Mouse (Mus musculus) stomach, postnatal 0 days (tissue): ENCODE data around the gene Ryk. TPM values are rescaled to one million over a fixed set of nuclear protein-coding genes. Genes with fewer than 3 reads are reported as not detected.

Source experiments
- ATAC-seq: fragments of 200-750 bp; cut with Nextera tagmentation; 2 replicates; pipeline ENCODE4 v1.8.0; 2017; ENCODE audit not compliant: low FRiP score, low TSS enrichment
- DNase-seq: peaks from one replicate; pipeline ENCODE4 v3.0.0-alpha.2; 2016; ENCODE audit warnings: low spot score
- H3K27ac ChIP-seq: fragments of 300-500 bp; sonication (generic); replicated peaks from 2 replicates; pipeline ENCODE4 v1.5.1; 2014; ENCODE audit warnings: mild to moderate bottlenecking, control low read depth
- H3K27me3 ChIP-seq: fragments of 300-500 bp; sonication (generic); 2 replicates; pipeline ENCODE4 v1.6.1; 2014; ENCODE audit warnings: low read length; ENCODE audit not compliant: control insufficient read depth, insufficient read depth
- H3K36me3 ChIP-seq: fragments of 300-500 bp; sonication (generic); 2 replicates; pipeline ENCODE4 v1.6.1; 2014; ENCODE audit warnings: low read length, mixed read lengths; ENCODE audit not compliant: control insufficient read depth, insufficient read depth
- H3K4me1 ChIP-seq: fragments of 300-500 bp; sonication (generic); replicated peaks from 2 replicates; pipeline ENCODE4 v1.6.1; 2014; ENCODE audit warnings: antibody characterized with exemption; ENCODE audit not compliant: control insufficient read depth, insufficient read depth
- H3K4me2 ChIP-seq: fragments of 300-500 bp; sonication (generic); replicated peaks from 2 replicates; pipeline ENCODE4 v1.6.1; 2014; ENCODE audit warnings: low read depth, mild to moderate bottlenecking, control low read depth, moderate library complexity
- H3K4me3 ChIP-seq: fragments of 300-500 bp; sonication (generic); 2 replicates; pipeline ENCODE4 v1.5.1; 2014; ENCODE audit warnings: low read depth, low read length, control low read depth
- H3K9ac ChIP-seq: fragments of 300-500 bp; sonication (generic); 2 replicates; pipeline ENCODE4 v1.6.1; 2014; ENCODE audit warnings: mild to moderate bottlenecking, low read length, control low read depth, mixed read lengths
- H3K9me3 ChIP-seq: fragments of 300-500 bp; sonication (generic); 2 replicates; pipeline ENCODE4 v1.6.1; 2016; ENCODE audit warnings: low read length; ENCODE audit not compliant: control insufficient read depth
- CTCF ChIP-seq: IDR thresholded peaks from 2 replicates; pipeline ENCODE4 v1.5.1; 2016; ENCODE audit warnings: antibody characterized with exemption, low read depth, mild to moderate bottlenecking, moderate library complexity
- EP300 ChIP-seq: optimal IDR thresholded peaks from 2 replicates; pipeline ENCODE3; 2016; ENCODE audit warnings: antibody characterized with exemption
- WGBS: fragments of 180-500 bp; shearing (Covaris S2); extraction: QIAGEN DNeasy Blood & Tissue Kit; methylation state at CpG from one replicate; pipeline ENCODE4 v1.1.7; 2014; 5-methylcytosine and 5-hydroxymethylcytosine counted together
- polyA plus RNA-seq: library from polyadenylated mRNA; unstranded; fragments of >200 nt; fragmentation: Nextera tagmentation; extraction: Ambion mirVana; gene quantifications from 2 replicates; pipeline ENCODE4 v1.2.1, GENCODE M21; 2015

Ryk gene
- polyA plus RNA-seq, 1 experiment from 2014 or later, result 16.8 TPM

GRCm38 (mm10) chr9:102933925-102934721, 99.4 kb downstream of the Ryk start:
- Histone ChIP-seq H3K4me2 (peak overlapping the region; percentile 50), H3K36me3 (no peaks in the 10 kb centered on the region), H3K4me3 (peak overlapping the region; percentile 19; the same call in 1 of the 2 replicates), H3K27ac (no peak overlapping the region), H3K27me3 (no peaks in the 10 kb centered on the region), H3K9ac (no peak overlapping the region), H3K9me3 (no peaks in the 10 kb centered on the region), H3K4me1 (no peaks in the 10 kb centered on the region)
- TF ChIP-seq CTCF, result no peak
- DNase-seq, result peak; percentile 61
- peak; percentile 88 for ATAC-seq
- WGBS, result 30% methylated on average over 20 of the region's 20 CpGs

- H3K9ac ChIP-seq, result no peak overlapping the region
- no peak overlapping the region for H3K4me3 ChIP-seq
- DNase-seq (peak; percentile 9), ATAC-seq (no peak)
- H3K27me3 ChIP-seq, result no peaks in the 10 kb centered on the region
- no peak overlapping the region for H3K27ac ChIP-seq
- H3K4me2 ChIP-seq, result no peak overlapping the region
- H3K9me3 ChIP-seq, result no peaks in the 10 kb centered on the region
- no peaks in the 10 kb centered on the region for H3K4me1 ChIP-seq
- WGBS, result 68% methylated on average over 4 of the region's 4 CpGs
- TF ChIP-seq EP300 (no peak), CTCF (no peak)
- no peaks in the 10 kb centered on the region for H3K36me3 ChIP-seq
These were observed 107.5 kb downstream of the Ryk start for GRCm38 (mm10) chr9:102942221-102942620.

DNA sequence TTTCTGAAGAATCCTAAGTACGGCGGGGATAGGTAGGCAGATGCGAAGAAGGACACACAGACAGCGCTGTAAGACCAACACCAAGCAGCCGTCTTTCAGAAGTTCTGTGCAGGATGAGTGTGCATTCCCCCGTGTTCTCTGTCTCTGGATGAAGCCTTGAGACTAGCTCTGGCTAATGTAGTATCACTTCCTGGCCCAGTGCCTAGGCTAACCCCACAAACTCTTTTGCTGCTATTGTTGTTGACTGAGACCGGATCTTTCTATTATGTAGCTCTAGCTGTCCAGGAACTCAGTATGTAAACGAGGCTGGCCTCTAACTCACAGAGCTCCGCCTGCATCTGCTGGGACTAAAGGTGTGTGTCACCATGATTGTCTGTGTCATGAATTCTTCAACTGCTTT, 110.2 kb downstream of the Ryk start:
- no peak for DNase-seq
- 84% methylated on average over 9 of the region's 9 CpGs for WGBS
- TF ChIP-seq CTCF, result no peak
- TF ChIP-seq EP300, result no peak
- Histone ChIP-seq H3K9me3 (no peaks in the 10 kb centered on the region), H3K4me1 (no peaks in the 10 kb centered on the region), H3K27me3 (no peaks in the 10 kb centered on the region), H3K4me3 (no peak overlapping the region), H3K4me2 (no peak overlapping the region), H3K36me3 (no peaks in the 10 kb centered on the region), H3K9ac (no peak overlapping the region), H3K27ac (no peak overlapping the region)
- ATAC-seq, result no peak

GRCm38 (mm10) chr9:102946469-102947015, 111.8 kb downstream of the Ryk start:
- Histone ChIP-seq H3K9ac (no peak overlapping the region), H3K4me3 (no peak overlapping the region), H3K4me1 (no peaks in the 10 kb centered on the region), H3K36me3 (no peaks in the 10 kb centered on the region), H3K27me3 (no peaks in the 10 kb centered on the region), H3K9me3 (no peaks in the 10 kb centered on the region), H3K27ac (no peak overlapping the region), H3K4me2 (no peak overlapping the region)
- DNase-seq, result no peak
- WGBS, result 64% methylated on average over 12 of the region's 12 CpGs
- no peak for TF ChIP-seq CTCF
- no peak for TF ChIP-seq EP300
- ATAC-seq, result no peak

GRCm38 (mm10) chr9:102948706-102949105, 114.0 kb downstream of the Ryk start:
- TF ChIP-seq CTCF (no peak), EP300 (no peak)
- H3K4me3 ChIP-seq, result no peak overlapping the region
- H3K27me3 ChIP-seq, result no peaks in the 10 kb centered on the region
- no peak for DNase-seq
- no peak overlapping the region for H3K27ac ChIP-seq
- no peak overlapping the region for H3K4me2 ChIP-seq
- WGBS, result 69% methylated on average over 5 of the region's 5 CpGs
- no peaks in the 10 kb centered on the region for H3K9me3 ChIP-seq
- H3K9ac ChIP-seq, result no peak overlapping the region
- H3K4me1 ChIP-seq, result no peaks in the 10 kb centered on the region
- no peak for ATAC-seq
- no peaks in the 10 kb centered on the region for H3K36me3 ChIP-seq
